Mouse (Mus musculus): ENCODE data around the gene Kirrel3.

GRCm38 (mm10) chr9:35045756-35046155 lies 560.1 kb downstream of the Kirrel3 start:
- TF ChIP-seq CTCF (IDR thresholded peaks at IDR 0.05; ENCODE audit: insufficient read depth, low read length) (no peak), POLR2A (IDR thresholded peaks at IDR 0.05; ENCODE audit: borderline replicate concordance, extremely low read depth, low read depth, low read length) (no peak)
